Mouse (Mus musculus) megakaryocyte, adult 5-6 weeks (primary cell): ENCODE data around the gene Pkp4. TPM values are rescaled to one million over a fixed set of nuclear protein-coding genes. Genes with fewer than 3 reads are reported as not detected.

Source experiments
- ATAC-seq: 2 replicates; pipeline ENCODE4 v1.8.0; 2016; ENCODE audit warnings: mild to moderate bottlenecking, inconsistent platforms; ENCODE audit not compliant: poor library complexity, severe bottlenecking
- total RNA-seq, 2 experiments: library from RNA; stranded (forward) in 1 of 2; stranded (reverse) in 1 of 2; fragments of 153-499, 151-499 nt in 1 of 2; fragments of 221-1000, 200-1000 nt in 1 of 2; gene quantifications; 2 replicates each; pipeline versions ENCODE4 v1.2.3 to v1.2.4; 2015 to 2017

Pkp4 gene
- total RNA-seq, 2 experiments from 2014 or later: 12.7 to 17.0 TPM

DNA sequence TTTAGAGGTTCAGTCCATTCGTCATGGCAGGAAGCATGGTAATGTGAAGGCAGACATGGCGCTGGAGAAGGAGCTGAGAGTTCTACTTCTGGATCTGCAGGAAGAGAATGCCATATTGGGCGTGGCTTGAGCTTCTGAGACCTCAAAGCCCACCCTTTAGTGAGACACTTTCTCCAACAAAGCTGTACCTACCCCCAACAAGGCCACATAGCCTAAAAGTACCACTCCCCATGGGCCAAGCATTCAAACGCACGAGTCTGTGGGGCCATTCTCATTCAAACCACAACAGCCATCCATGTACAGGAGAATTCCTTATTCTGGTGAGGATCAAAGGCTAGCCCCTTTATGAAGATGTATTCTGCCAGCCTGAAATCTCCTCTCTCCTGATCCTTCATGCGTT is 57.3 kb downstream of the Pkp4 start:
- no peak for ATAC-seq

- no peak for ATAC-seq
Measured at GRCm38 (mm10) chr2:59219997-59220789, 59.5 kb downstream of the Pkp4 start.

- no peak for ATAC-seq
Measured at GRCm38 (mm10) chr2:59226383-59226782, 65.7 kb downstream of the Pkp4 start.

DNA sequence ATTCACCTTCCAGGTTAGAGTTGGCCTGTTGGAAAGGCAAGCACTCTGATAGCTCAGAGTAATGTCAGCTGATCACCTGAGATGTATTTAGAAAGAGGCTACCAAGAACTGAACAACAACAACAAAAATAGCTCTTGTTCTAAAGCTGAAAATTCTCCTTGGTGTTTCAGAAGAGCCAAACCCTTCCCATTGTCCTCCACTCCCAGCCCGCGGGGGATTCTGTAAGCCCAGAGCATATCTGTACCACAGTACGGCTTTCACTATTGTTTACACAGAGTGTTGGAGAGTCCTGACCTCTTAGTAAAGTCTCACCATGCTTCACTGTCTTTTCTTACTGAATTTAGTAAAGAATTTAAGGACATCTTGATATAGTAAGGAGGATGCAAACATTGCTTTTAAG is 66.4 kb downstream of the Pkp4 start:
- ATAC-seq: no peak

GRCm38 (mm10) chr2:59227508-59228263 is 67.0 kb downstream of the Pkp4 start:
- no peak for ATAC-seq

DNA sequence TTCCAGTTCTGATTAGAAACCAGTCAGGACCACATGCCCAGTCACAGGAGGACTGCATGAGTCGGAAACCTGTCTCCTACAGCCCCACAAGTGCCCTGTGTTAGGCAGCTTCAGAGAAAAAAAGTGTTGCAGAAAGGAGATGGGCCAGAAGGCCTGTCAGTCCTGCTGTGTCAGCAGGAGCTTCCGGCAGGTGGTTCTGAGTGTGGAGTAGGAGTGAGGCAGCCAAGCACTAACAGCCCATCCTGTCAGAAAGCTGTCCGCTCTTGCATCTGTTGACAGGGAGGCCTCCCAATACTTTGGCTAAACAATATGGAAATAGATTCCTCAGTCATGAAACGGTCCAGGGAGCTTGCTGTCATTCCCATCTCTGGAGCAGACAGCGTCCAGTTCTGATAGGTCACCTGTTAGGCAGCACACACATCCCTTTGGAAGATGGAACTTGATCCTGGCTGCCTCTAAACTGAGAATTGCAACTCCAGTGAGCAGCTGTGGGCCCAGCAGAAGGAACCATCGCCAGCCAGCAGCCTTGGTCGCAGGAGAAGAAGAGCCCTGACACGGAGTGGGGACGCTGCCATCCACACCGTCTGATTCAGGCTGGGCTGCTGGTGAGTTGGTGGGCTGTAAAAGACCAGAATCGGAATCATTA is 68.7 kb downstream of the Pkp4 start:
- ATAC-seq: no peak

DNA sequence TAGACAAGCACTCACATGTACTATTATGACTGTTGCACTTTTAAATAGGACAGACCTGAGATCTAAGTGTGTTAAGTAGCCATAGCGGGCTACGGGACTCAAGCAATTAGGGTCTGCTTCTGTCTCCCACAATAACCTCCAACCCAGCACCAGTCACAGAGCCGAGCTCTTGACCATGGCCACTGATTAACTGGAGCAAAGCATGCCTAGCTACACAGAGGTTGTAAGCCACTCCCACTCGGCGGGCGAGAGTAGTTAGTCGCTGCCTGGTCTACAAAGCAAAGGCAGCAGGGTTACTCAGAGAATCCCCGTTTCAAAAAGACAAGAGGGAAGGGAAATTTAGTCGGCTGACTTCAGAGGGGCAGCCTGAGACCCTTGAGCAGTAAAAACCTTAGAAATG is 70.0 kb downstream of the Pkp4 start:
- no peak for ATAC-seq

- peak; percentile 95 for ATAC-seq
Measured at GRCm38 (mm10) chr2:59231514-59231913, 70.9 kb downstream of the Pkp4 start.

GRCm38 (mm10) chr2:59233294-59233923 is 72.8 kb downstream of the Pkp4 start:
- ATAC-seq: no peak

GRCm38 (mm10) chr2:59233936-59234335 is 73.3 kb downstream of the Pkp4 start:
- ATAC-seq: no peak

GRCm38 (mm10) chr2:59234537-59234936 is 73.9 kb downstream of the Pkp4 start:
- no peak for ATAC-seq

DNA sequence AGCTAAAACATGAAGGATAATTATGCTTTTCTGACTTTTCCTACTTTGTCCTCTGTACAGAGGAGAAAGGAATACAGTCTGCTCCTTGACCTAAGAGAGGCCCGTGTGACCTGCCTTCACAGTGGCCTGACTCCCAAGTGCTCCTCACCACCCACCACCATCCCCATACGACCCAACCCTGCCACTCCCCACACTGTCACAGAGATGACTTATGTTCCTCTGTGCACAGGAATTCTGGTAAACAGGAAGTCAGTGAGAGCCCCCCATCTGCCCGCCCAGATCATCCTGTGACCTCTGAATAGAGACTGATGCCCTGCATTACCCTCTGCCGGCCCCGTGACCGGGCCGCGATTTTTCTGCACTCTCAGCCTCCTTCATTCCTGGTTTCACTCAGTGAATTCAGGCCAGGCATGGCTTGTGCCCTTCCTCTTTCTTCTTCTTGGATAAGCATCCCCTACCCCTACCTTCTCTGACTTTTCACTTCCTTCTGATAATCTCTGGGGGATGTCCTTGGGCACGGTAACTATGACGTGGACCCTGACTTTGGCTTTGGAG is 79.3 kb downstream of the Pkp4 start:
- ATAC-seq: no peak

DNA sequence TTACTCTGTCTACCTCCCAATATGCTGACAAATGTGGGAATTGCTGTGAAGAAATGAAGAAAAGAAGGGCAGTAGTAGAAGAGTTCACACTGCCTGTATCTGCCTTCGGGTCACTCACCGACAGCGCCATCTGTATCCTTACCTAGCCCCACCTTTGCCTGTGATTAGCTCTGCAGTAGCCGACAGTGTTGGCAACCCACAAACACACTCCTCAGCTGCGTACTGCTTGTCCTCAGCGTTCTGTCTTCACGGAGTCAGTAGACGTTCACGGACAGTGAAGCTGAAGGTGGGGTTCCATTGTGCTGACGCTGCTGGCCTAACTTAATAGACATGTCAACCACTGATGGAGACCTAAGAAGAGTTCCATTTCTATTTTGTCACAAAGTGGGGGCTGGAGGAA is 81.5 kb downstream of the Pkp4 start:
- ATAC-seq: no peak

DNA sequence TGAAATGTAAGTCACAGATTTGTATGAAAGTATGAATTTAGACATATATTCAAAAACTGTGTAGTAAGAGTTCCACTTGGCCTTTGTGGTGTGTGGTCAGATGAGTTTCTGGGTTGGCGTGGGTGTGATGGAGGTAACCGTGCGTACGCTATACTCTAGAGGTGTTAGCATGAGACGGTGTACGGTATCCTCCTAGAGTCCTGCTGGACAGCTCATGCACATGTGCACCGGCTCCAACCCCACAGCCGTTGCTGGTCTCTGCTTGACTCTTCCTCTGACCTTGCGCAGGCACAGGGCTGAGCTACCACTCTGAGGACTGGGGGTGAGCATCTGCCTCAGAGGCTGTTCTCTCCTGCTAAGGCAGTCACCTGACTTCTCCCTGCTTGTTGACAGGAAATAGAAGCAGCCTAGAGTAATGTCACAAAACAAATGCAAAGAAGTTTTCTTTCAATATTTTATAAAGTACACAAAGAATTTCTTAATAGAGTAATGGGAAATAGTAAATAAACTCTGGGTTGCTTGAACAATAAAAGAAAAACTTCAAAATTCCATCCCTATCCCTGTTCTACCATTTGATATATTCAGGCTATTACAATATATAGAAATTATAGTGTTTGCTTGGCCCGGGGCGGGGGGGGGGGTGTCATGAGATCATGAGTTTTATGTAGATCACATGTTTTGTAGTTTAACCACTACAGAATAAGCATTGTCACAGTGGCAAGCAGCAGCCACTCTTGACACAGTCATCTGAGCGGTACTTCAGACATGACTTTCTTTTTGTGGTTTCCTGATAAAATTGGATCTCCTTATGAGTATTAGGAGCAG is 83.8 kb downstream of the Pkp4 start:
- ATAC-seq: 0 out of 2 replicates have a peak, but pooled peaks have one; percentile 24

DNA sequence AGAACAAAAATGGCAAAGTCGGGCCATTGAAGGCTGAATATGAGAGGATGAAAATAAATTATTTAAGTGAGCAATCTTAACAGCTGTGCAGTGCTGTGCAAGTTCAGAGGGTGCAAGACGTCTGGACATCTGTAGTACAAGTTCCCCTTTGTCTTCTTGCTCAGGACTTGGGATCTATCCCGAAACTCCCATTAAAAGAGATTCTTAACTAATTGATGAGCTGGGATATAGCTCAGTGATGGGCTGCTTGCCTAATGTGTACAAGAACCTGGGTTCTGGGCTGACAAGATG is 84.4 kb downstream of the Pkp4 start:
- no peak for ATAC-seq

DNA sequence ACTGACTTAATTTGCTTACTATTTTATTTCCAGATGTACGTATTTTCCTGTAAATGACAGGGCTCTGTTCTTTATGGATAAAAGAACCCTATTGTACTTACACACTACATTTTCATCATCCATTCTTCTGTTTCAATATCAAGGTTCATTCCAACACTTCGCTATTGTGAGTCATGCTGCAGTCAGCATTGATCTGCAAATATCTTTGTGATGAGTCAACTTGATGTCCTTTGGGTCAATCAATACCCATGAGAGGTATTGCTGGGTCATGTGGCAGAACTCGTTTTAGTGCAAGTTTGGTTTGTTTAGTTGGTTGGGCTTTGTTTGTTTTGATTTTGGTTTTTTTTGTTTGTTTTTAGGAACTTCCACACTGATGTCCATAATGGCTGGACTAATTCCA is 88.2 kb downstream of the Pkp4 start:
- ATAC-seq: no peak

DNA sequence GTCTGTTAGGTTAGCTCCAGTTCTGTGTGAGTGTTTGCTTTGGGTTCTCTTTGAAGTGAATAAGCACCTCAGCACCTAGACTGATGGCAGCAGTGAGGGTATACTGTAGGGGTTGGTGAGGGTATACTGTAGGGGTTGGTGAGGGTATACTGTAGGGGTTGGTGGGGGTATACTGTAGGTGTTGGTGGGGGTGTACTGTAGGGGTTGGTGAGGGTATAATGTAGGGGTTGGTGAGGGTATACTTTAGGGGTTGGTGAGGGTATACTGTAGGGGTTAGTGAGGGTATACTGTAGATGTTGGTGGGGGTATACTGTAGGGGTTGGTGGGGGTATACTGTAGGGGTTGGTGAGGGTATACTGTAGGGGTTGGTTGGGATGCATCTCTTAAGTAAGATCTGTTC is 92.2 kb downstream of the Pkp4 start:
- no peak for ATAC-seq

DNA sequence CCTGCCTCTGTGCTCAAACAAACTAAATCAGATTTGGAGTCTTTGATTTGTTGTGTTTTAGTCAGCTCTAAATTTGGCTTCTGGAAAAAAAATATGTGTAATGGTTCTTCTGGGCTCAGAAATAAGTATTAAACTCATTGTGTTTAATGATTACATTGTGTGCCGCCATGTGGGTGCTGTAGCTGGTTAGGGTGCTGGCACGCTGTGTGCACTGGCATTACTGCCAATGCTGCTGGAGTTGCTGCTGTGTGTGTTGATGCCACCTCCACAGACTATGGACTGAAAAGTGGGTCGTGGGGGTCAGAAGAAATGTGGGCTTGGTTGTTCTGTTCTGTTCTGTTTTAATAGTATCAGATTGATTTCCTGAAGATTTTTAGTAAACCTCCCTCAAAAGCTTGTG is 92.8 kb downstream of the Pkp4 start:
- ATAC-seq: no peak

GRCm38 (mm10) chr2:59258821-59259231 is 98.2 kb downstream of the Pkp4 start:
- ATAC-seq: no peak

DNA sequence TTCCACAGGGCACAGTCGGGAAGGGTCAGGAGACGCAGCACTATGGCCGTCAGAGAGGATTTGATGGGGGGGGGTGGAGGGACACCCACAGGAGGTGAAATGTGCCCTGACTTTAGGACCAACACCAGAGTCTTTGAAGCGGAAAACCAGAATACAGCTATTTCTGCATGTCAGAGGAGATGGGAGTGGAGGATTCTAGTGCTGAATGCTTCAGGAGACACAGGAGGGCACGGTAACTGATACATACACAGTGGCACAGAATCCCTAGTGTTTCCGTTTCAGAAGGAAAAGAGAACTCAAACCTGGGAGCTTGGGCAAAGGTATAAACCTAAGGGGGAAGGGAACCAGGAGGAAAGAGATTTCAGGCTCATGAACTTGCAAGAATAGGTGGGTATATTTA is 98.7 kb downstream of the Pkp4 start:
- no peak for ATAC-seq
